Mouse (Mus musculus): ENCODE measurements around the gene 9930111J21Rik2. TPM values are rescaled to one million over a fixed set of nuclear protein-coding genes. Genes with fewer than 3 reads are reported as not detected.
"Not testable (repeated sequence)": the region's sequence is repeated elsewhere in the genome, so short reads cannot be mapped to it uniquely, and the experiment has no call there.

9930111J21Rik2 gene
- total RNA-seq, 2 experiments from 2014 or later: 26.0 to 29.4 TPM

DNA sequence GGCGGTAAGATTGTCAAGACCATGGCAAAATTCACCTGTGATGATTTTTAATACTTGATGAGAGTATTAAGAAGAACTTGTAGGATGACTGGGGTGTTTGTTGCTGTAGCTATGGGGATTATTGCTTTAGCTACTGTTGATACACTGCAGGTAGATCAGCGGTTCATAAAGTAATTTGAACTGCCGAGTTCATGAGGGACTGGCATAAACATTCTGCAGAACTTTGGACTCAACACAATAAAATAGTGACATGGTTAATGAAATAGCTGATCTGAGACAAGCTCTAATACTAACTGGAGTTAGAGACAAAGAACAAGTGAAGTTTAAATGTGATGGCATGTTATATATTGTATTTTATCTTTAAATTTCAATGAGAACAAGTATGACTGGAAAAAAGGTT, 27.7 kb upstream of the 9930111J21Rik2 start:
- ATAC-seq (replicated peaks; ENCODE audit: poor library complexity): no peak

- no peak for ATAC-seq (replicated peaks; ENCODE audit: poor library complexity)
These were observed 26.0 kb upstream of the 9930111J21Rik2 start for GRCm38 (mm10) chr11:49077012-49077411.

DNA sequence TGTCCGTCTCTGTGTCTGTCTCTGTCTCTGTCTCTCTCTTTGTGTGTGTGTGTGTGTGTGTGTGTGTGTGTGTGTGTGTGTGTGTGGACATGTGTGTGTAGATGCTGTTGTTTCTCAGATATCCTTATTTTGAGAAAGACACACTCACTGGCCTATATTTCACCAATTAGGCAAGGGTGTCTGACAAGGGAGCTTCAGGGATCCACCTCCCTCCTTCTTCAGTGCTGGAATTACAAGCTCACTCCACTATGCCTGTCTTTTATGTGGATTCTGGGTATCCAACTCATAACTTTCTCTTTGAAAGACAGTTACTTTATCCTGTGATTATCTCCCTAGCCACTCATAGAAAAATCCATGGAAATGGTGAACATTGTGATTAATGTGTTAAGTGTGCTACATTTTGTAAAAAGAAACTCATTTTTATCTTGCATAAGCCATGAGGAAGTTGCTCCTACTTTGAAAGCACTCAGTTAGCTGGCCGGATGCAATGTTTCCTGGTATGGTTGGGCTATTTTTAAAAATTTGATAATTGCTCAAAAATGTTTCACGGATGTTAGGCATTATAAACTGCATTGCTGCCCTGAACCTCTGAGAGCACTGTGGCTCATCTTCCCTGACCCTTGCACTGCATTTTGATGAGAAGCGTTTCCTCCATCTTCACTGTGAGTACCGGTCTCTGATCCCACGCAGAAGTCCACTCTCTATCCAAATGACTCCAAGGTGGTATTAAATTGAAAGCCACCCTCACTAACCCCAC, 25.1 kb upstream of the 9930111J21Rik2 start, which contains the start of gene Ifi47:
TSS of gene Ifi47 (plus strand) at position 587 of the 757 bp plus-strand sequence.
- ATAC-seq (replicated peaks; ENCODE audit: poor library complexity): peak; percentile 82

- ATAC-seq (replicated peaks; ENCODE audit: poor library complexity): peak; percentile 69
These were observed 17.3 kb upstream of the 9930111J21Rik2 start for GRCm38 (mm10) chr11:49068358-49068757.

DNA sequence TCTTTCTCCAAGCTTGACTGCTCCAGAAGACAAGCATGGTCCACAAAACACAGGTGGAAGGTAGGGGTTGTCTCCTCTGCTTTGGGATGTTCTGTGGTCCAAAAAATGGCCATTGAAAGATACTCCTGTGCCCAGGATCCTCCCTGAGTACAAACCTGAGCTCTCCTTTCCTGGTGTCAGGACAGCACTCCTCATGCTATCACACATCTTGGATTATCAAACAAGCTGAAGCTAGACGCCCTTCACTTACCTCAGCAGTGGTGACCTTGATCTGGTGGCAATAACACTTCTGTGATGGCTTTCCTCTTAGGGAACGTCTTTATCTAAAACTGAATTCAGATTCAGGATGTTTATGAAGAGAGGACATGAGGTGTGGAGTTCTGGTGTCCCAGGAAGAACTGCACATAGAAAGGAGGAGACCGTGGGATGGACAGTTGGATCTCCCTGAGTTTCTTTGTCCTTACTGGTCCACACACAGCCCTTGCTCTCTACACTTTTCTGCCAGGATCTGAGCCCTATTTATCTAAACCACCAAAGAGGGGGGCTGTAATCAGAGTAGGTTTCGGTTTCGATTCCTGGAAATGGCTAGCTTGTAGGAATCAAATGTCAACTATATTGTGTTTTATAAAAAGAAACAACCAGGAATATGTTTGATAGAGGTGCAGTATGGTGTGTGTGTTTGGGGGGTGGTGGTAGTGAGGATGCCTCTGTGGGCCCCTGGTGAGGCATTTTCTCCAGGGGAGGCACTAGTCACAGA, 12.8 kb upstream of the 9930111J21Rik2 start, which contains the start of gene Tgtp2:
TSS of gene Tgtp2 (minus strand) at position 494 of the 757 bp plus-strand sequence.
- peak; percentile 26 for ATAC-seq (replicated peaks; ENCODE audit: poor library complexity)

DNA sequence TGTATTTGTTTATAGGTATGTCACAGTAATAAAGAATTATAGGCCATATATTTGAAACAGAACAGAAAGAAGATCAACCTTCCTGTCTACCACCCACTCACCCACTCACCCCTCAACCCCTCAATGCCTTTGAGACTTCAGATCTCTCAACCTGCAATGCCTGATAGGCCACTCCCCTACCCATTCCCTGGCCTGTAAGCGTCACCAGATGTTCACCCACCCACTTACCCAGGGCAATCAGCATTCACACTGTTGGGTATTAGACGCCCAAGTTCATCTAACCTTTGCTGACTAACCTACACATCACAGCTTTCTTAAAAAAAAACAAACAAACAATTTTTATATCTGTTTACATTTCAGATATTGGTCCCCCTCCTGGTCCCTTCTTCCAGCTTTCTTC, 10.8 kb upstream of the 9930111J21Rik2 start:
- ATAC-seq (replicated peaks; ENCODE audit: poor library complexity): peak; percentile 64

DNA sequence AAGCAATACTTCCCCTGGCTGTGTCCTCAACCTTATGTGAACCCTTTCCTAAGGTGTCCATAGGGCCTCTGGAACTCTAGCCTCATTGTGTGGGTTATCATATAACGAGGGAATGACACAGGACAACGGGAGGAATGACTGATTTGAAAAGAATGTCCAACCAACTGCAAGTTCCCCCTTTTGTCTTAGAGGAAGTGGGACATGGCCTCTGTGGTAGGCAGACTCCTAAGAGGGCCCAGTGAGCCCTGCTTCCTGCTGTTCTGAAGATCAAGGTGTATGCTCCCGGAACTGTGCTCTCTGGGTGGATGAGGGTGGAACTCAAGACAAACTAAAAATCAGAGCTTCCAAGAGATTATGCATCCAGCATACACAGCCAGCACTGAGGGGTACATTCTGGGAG, 9.0 kb upstream of the 9930111J21Rik2 start:
- ATAC-seq (replicated peaks; ENCODE audit: poor library complexity): peak; percentile 63

DNA sequence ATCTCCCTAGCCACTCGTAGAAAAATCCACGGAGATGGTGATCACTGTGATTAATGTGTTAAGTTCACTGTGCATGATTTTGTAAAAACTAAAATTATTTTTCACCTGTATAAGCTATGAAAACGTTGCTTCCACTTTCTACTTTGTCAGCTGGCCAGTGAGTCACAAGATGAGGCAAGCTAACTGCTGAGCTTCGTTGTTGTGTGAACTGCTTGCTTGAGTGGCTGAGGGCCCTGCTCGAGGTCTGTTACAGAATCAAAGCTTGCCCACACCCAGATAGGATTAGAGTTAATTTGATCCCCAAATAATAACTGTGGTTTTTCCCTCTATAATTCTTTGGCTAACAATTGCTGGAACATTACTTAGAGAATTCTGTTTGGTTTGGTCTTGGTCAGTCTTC, 852 bp upstream of the 9930111J21Rik2 start:
- ATAC-seq (replicated peaks; ENCODE audit: poor library complexity): peak; percentile 47

DNA sequence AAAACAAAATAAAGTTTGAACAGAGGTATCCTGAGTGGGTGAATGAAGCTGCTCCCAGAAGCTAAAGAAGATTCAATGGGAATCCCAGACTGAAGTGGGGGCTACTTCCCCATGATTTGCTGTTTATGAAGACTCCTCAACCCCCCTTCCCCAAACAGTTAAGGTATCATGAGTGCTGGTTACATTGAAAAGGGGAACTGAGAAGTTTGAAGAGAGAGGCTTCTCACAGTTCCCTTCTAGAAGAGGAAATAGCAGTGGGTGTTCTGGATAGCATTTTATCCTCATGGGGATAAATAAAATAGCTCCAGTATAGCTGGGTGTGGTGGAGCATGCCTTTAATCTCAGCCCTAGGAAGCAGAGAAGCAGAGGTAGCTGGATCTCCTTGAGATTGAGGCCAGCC, 978 bp downstream of the 9930111J21Rik2 start:
- peak; percentile 79 for ATAC-seq (replicated peaks; ENCODE audit: poor library complexity)

GRCm38 (mm10) chr11:49012074-49012473, 39.0 kb downstream of the 9930111J21Rik2 start:
- not testable (repeated sequence) for ATAC-seq (replicated peaks; ENCODE audit: poor library complexity)

- ATAC-seq (replicated peaks; ENCODE audit: poor library complexity): not testable (repeated sequence)
These were observed 44.3 kb downstream of the 9930111J21Rik2 start for GRCm38 (mm10) chr11:49006785-49007184.

DNA sequence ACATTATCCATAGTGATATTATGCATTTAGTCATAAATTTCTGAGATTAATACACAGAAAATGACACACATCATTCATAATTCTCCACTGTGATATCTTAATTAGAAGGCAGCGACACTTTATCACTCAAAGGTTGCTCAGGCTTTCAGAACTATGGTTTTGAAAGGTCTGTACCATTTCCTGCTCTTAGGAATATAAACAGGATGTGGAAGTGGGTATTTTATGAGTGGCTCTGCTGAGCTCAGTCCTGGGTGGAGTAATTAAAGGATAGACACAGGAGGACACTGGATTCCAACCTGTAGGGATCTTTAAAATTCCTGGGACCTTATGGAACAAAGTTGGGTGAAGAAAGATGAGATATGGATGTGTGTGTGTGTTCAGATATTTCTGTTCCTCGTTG, 44.7 kb downstream of the 9930111J21Rik2 start:
- ATAC-seq (replicated peaks; ENCODE audit: poor library complexity): not testable (repeated sequence)

- ATAC-seq (replicated peaks; ENCODE audit: poor library complexity): not testable (repeated sequence)
These were observed 50.6 kb downstream of the 9930111J21Rik2 start for GRCm38 (mm10) chr11:49000411-49000810.

GRCm38 (mm10) chr11:48994018-48994417, 57.0 kb downstream of the 9930111J21Rik2 start, which contains the start of gene Tgtp1:
Gene Tgtp1 (minus strand): TSS chr11:48994172.
- ATAC-seq (replicated peaks; ENCODE audit: poor library complexity): peak; percentile 62

DNA sequence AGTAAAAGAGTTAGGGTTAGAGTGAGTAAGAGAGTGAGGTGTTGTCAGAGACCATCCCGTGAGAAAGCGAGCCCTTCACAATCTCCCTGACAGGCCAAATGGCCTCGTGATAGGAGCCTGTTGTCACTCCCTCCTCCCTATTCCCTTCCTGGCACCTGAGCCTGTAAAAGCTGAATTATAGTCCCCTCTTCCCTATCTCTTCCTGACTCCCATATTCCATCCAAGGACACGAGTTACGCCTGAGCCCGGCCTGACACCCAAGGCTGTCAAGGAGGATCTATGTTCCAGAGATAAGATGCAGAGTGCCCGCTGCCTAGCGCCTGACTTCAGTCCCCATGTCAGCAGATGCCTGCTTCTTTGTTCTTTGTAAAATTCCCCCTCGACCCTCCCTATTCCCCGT, 57.7 kb downstream of the 9930111J21Rik2 start:
- not testable (repeated sequence) for ATAC-seq (replicated peaks; ENCODE audit: poor library complexity)

DNA sequence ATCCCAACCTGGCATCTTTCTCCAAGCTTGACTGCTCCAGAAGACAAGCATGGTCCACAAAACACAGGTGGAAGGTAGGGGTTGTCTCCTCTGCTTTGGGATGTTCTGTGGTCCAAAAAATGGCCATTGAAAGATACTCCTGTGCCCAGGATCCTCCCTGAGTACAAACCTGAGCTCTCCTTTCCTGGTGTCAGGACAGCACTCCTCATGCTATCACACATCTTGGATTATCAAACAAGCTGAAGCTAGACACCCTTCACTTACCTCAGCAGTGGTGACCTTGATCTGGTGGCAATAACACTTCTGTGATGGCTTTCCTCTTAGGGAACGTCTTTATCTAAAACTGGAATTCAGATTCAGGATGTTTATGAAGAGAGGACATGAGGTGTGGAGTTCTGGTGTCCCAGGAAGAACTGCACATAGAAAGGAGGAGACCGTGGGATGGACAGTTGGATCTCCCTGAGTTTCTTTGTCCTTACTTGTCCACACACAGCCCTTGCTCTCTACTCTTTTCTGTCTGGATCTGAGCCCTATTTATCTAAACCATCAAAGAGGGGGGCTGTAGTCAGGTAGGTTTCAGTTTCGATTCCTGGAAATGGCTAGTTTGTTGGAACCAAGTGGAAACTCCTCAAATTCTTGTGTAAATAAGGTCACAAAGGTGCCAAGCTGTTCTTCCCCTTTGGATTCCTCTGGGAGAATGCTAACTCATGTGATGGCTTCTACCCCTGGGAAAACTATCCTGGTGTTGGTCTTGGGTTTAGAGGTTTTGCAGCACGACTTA, 59.1 kb downstream of the 9930111J21Rik2 start, which contains the start of gene Gm12185:
TSS of gene Gm12185 (minus strand) at position 487 of the 781 bp plus-strand sequence.
- not testable (repeated sequence) for ATAC-seq (replicated peaks; ENCODE audit: poor library complexity)

- ATAC-seq (replicated peaks; ENCODE audit: poor library complexity): peak; percentile 53; the same call in 1 of the 2 replicates
These were observed 61.1 kb downstream of the 9930111J21Rik2 start for GRCm38 (mm10) chr11:48989981-48990380.

DNA sequence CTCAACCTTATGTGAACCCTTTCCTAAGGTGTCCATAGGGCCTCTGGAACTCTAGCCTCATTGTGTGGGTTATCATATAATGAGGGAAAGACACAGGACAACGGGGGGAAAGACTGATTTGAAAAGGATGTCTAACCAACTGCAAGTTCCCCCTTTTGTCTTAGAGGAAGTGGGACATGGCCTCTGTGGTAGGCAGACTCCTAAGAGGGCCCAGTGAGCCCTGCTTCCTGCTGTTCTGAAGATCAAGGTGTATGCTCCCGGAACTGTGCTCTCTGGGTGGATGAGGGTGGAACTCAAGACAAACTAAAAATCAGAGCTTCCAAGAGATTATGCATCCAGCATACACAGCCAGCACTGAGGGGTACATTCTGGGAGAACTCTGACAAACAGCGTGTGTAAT, 62.8 kb downstream of the 9930111J21Rik2 start:
- ATAC-seq (replicated peaks; ENCODE audit: poor library complexity): peak; percentile 72

DNA sequence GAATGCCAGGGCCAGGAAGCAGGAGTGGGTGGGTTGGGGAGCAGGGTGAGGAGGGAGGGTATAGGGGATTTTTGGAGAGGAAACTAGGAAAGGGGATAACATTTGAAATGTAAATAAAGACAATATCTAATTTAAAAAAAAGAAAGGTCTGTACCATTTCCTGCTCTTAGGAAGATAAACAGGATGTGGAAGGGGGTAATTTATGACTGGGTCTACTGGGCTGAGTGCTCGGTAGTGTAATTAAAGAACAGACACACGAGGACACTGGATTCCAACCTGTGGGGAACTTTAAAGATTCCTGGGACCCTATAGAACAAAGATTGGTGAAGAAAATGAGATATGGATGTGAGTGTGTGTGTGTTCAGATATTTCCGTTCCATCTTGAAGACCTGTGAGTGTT, 68.2 kb downstream of the 9930111J21Rik2 start:
- not testable (repeated sequence) for ATAC-seq (replicated peaks; ENCODE audit: poor library complexity)

- peak; percentile 52 for ATAC-seq (replicated peaks; ENCODE audit: poor library complexity)
These were observed 71.0 kb downstream of the 9930111J21Rik2 start for GRCm38 (mm10) chr11:48980052-48980451.

DNA sequence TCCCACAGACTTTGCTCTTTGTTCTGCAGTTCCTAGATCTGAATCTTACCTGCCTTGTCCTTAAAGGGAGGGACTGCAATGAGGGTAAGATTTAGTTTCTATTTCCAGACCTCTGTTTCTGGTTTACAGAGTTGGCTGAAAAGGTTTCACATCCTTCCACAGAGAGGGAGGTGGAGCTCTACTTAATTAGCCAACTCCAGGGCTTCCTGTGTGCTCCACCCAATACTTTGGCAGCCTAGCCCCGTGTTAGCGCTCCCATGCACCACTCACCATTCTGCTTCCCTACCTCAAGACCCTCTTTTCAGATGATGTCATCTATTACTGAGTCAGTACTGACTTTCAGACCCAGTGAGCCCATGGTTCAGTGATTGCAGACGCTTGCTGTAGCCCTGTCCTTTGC, 71.8 kb downstream of the 9930111J21Rik2 start, which contains the start of gene 9930111J21Rik1:
TSS of gene 9930111J21Rik1 (minus strand) at position 148 of the 400 bp plus-strand sequence.
- peak; percentile 79 for ATAC-seq (replicated peaks; ENCODE audit: poor library complexity)
